Mouse (Mus musculus): ENCODE results near the gene Grn. TPM values are rescaled to one million over a fixed set of nuclear protein-coding genes. Genes with fewer than 3 reads are reported as not detected.
A peak's percentile ranks its signal among the peaks of the same experiment; 100 is the strongest.

Grn gene
- polyA plus RNA-seq, 1 experiment from 2014 or later = 126 TPM

DNA sequence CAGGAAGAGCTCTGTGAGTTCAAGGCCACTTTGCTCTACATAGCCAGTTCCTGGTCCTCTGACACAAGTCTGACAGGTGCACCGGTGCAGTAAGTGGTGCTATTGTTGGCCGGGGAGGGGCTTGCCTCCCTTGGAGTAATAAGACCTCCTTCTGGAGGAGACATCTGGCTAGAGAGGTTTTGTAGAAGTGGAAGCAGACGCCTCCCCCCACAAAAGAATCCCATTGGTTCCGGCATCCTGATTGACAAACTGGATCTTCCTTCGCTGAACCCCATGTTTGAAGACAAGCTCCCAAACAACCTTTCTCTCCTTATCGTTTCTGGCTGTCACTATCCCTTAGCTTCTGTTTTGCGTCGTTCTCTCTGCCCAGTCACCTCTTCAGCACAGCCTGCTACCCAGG is 18.2 kb downstream of the Grn start:
- no peak for ATAC-seq (ENCODE audit: insufficient number of reproducible peaks, insufficient read depth, low FRiP score, low TSS enrichment)
- Histone ChIP-seq H3K9ac (no peak overlapping the region), H3K4me2 (replicated peaks) (0 out of 2 replicates have a peak overlapping the region, but pooled peaks have one; percentile 91), H3K27ac (no peak overlapping the region), H3K36me3 (peaks cover 6% of the 10 kb centered on the region; the same call in 1 of the 2 replicates), H3K4me1 (peaks cover 35% of the 10 kb centered on the region), H3K9me3 (no peaks in the 10 kb centered on the region), H3K4me3 (no peak overlapping the region), H3K27me3 (peaks cover 18% of the 10 kb centered on the region)
- WGBS = 16% methylated on average over 8 of the region's 8 CpGs

DNA sequence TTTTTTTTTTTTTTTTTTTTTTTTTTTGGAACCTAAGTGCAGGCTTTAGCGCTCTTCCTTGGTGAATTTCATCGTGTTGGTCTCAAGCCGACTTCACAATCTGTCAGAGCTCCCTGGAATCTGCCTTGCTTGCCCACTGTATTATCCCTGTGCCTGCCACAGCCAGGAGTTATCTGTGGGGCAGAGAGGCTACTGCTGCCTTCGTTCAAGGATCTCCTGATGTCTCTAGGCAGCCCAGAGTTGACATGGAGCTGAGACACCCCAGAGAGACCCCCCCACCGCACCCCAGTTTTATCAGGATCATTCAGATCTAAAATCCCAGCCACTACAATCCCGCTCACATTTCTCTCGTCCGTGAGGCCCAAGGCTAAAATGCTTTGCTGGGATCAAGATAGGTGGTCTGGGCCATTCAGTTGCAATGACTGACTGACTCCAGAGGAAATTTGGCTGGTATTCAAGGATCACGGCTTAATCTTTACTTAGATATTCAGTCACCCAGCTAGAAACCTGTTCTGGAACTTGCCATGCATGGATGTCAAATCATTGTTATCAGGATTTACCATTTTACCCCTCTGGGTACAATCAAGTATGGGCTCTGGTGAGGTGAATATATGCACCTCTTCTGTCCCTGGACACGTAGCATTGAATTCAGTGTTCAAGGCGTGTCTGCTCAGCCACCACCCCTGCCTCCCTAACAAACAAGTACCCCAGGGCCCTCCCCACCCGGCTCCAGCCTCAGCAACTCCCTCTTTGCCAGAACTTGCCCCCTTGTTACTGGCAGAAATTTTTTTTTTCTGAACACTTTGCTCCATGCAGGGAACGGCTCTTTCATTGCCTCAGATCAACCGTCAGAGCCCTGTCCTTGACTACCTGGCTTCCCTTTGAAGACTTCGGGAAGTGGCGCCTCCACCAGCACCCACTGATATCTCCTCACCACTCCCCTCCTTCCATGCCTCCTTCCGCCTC is 19.2 kb downstream of the Grn start:
- no peak for ATAC-seq (ENCODE audit: insufficient number of reproducible peaks, insufficient read depth, low FRiP score, low TSS enrichment)
- Histone ChIP-seq H3K36me3 (no peaks in the 10 kb centered on the region), H3K4me1 (peaks cover 35% of the 10 kb centered on the region), H3K9ac (no peak overlapping the region), H3K4me2 (replicated peaks) (no peak overlapping the region), H3K9me3 (no peaks in the 10 kb centered on the region), H3K27ac (no peak overlapping the region), H3K27me3 (peaks cover 20% of the 10 kb centered on the region), H3K4me3 (no peak overlapping the region)
- WGBS = 48% methylated on average over 17 of the region's 17 CpGs

DNA sequence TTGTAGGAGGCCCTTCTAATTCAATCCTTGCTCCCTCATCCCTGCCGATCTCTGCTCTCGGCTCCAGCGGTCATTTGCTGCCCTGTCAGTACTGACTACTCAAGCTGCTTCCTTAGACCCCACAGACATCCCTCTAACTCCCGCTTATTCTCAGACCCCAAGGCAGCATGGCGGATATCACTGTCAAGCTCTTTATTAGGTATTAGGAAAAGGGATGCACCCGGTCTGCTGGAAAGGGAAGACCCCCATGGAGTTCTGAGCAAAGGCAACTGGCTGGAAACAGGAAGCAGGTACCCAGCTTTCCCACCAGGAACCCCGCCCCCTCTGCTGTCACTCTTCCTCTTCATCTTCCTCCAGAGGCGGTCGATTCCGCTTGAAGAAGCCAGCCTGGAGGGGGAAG is 23.0 kb downstream of the Grn start:
- Histone ChIP-seq H3K4me1 (peaks cover 29% of the 10 kb centered on the region), H3K27me3 (peaks cover 35% of the 10 kb centered on the region), H3K27ac (no peak overlapping the region), H3K36me3 (no peaks in the 10 kb centered on the region), H3K9me3 (no peaks in the 10 kb centered on the region), H3K4me3 (no peak overlapping the region), H3K9ac (no peak overlapping the region), H3K4me2 (replicated peaks) (no peak overlapping the region)
- ATAC-seq (ENCODE audit: insufficient number of reproducible peaks, insufficient read depth, low FRiP score, low TSS enrichment) = no peak
- 16% methylated on average over 10 of the region's 10 CpGs for WGBS

DNA sequence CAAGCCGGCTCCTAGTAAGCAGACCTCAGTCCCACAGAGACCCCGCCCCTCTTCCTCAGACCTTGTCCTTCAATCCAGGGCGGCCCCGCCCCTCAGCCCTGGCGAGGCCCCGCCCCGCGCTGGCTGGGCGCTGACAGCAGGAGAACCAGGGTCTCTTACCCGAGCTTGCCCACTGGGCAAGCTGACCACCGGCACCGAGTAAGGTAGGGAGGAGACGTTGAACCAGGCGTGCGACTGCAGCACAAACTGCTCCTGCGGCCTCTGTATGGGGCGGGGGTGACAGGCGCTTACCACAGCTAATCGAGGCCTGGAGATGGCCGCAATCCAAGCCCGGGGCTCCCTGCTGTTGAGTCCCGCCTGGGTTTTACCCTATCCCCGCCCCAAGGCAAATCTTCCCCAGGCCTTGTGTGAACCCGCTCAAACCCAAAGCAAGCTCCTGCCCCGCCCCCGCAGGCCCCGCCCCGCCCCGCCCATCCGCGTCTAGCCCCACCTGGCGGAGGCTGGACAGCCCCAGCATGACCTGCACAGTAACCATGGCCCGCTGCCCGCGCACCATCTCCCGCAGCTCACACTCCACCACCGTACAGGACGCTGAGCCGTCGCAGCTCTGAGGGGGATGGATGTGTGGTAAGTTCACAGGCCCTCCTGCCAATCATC is 25.8 kb downstream of the Grn start:
- Histone ChIP-seq H3K27me3 (peaks cover 27% of the 10 kb centered on the region), H3K27ac (0 out of 2 replicates have a peak overlapping the region, but pooled peaks have one; percentile 65)
- ATAC-seq (ENCODE audit: insufficient number of reproducible peaks, insufficient read depth, low FRiP score, low TSS enrichment) = peak; percentile 74

GRCm38 (mm10) chr11:102460541-102460940 is 30.4 kb downstream of the Grn start:
- no peak for ATAC-seq (ENCODE audit: insufficient number of reproducible peaks, insufficient read depth, low FRiP score, low TSS enrichment)

More for the DNA sequence above, 25.8 kb downstream of the Grn start:
- WGBS = under 1% methylated on average over 39 of the region's 40 CpGs
- H3K4me3 ChIP-seq = peak overlapping the region; percentile 54
- no peaks in the 10 kb centered on the region for H3K36me3 ChIP-seq
- peak overlapping the region; percentile 94 for H3K4me2 ChIP-seq (replicated peaks)
- H3K9ac ChIP-seq = peak overlapping the region; percentile 60
- H3K4me1 ChIP-seq = peaks cover 19% of the 10 kb centered on the region
- no peaks in the 10 kb centered on the region for H3K9me3 ChIP-seq

DNA sequence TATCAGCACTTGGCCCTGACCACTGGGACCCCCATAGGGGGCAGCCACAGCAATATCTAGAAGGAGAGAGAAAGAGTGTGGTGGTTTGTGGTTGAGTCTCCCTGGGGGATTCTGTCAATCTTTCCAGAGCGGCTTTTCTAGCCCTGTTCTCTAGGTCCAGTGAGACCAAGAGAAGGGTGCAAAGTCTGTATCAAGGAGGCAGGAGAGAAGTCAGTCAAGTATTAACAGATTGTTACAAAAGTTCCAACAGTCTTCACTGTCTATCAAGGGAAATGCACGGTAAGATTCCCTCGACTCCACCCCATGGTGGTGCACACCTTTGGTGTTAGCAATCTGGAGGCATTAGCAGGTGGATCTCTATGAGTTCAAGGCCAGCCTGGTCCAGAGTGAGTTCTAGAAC is 31.6 kb downstream of the Grn start:
- H3K9ac ChIP-seq = no peak overlapping the region
- 74% methylated on average over 3 of the region's 3 CpGs for WGBS
- peaks cover 6% of the 10 kb centered on the region; the same call in 1 of the 2 replicates for H3K4me1 ChIP-seq
- no peaks in the 10 kb centered on the region for H3K9me3 ChIP-seq
- no peak overlapping the region for H3K27ac ChIP-seq
- peaks cover 7% of the 10 kb centered on the region; the same call in 1 of the 2 replicates for H3K27me3 ChIP-seq
- ATAC-seq (ENCODE audit: insufficient number of reproducible peaks, insufficient read depth, low FRiP score, low TSS enrichment) = no peak
- no peak overlapping the region for H3K4me2 ChIP-seq (replicated peaks)
- no peak overlapping the region for H3K4me3 ChIP-seq
- H3K36me3 ChIP-seq = no peaks in the 10 kb centered on the region

More at GRCm38 (mm10) chr11:102460541-102460940, 30.4 kb downstream of the Grn start:
- no peak overlapping the region for H3K27ac ChIP-seq
- H3K4me2 ChIP-seq (replicated peaks) = no peak overlapping the region
- H3K36me3 ChIP-seq = no peaks in the 10 kb centered on the region
- 58% methylated on average over 16 of the region's 16 CpGs for WGBS
- H3K27me3 ChIP-seq = peaks cover 10% of the 10 kb centered on the region; the same call in 1 of the 2 replicates
- H3K4me1 ChIP-seq = peaks cover 11% of the 10 kb centered on the region
- H3K9ac ChIP-seq = peak overlapping the region; percentile 1; the same call in 1 of the 2 replicates
- no peaks in the 10 kb centered on the region for H3K9me3 ChIP-seq
- no peak overlapping the region for H3K4me3 ChIP-seq

DNA sequence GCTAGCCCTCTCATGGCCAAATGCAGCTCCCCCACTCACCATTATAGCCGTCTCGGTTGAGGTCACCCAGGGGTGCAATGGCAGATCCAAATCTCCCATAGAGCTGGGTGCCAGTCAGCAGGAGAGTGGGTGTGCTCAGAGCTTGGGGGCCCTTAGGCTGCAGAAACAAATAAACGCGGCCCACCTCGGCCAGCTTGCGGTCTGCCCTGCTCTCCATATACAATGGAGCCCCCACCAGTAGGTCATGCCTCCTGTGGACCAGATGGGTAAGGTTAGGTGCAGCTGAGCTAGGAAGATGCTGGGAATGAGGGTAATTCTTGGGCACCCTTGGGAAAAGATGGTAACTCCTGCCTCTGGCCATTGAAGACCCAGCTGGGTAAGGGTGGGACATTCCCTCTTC is 34.8 kb downstream of the Grn start:
- WGBS = 97% methylated on average over 6 of the region's 6 CpGs
- no peak for ATAC-seq (ENCODE audit: insufficient number of reproducible peaks, insufficient read depth, low FRiP score, low TSS enrichment)
- no peaks in the 10 kb centered on the region for H3K27me3 ChIP-seq

GRCm38 (mm10) chr11:102465713-102466436 is 35.8 kb downstream of the Grn start:
- peaks cover 15% of the 10 kb centered on the region for H3K4me1 ChIP-seq
- 0 out of 2 replicates have a peak overlapping the region, but pooled peaks have one; percentile 4 for H3K4me3 ChIP-seq
- H3K27ac ChIP-seq = no peak overlapping the region
- no peaks in the 10 kb centered on the region for H3K27me3 ChIP-seq
- H3K36me3 ChIP-seq = no peaks in the 10 kb centered on the region
- no peak overlapping the region for H3K9ac ChIP-seq
- peak overlapping the region; percentile 30 for H3K4me2 ChIP-seq (replicated peaks)
- H3K9me3 ChIP-seq = no peaks in the 10 kb centered on the region
- 6% methylated on average over 26 of the region's 26 CpGs for WGBS
- no peak for ATAC-seq (ENCODE audit: insufficient number of reproducible peaks, insufficient read depth, low FRiP score, low TSS enrichment)

More for the DNA sequence above, 34.8 kb downstream of the Grn start:
- no peak overlapping the region for H3K27ac ChIP-seq
- no peak overlapping the region for H3K4me2 ChIP-seq (replicated peaks)
- H3K36me3 ChIP-seq = no peaks in the 10 kb centered on the region
- no peak overlapping the region for H3K4me3 ChIP-seq
- H3K9ac ChIP-seq = no peak overlapping the region
- peaks cover 15% of the 10 kb centered on the region for H3K4me1 ChIP-seq
- H3K9me3 ChIP-seq = no peaks in the 10 kb centered on the region

GRCm38 (mm10) chr11:102467041-102467631 is 37.0 kb downstream of the Grn start:
- peak overlapping the region; percentile 75 for H3K4me2 ChIP-seq (replicated peaks)
- no peaks in the 10 kb centered on the region for H3K27me3 ChIP-seq
- H3K9ac ChIP-seq = peak overlapping the region; percentile 11
- 1% methylated on average over 37 of the region's 37 CpGs for WGBS
- no peaks in the 10 kb centered on the region for H3K9me3 ChIP-seq
- no peaks in the 10 kb centered on the region for H3K36me3 ChIP-seq
- peak overlapping the region; percentile 37 for H3K4me3 ChIP-seq
- peak; percentile 88 for ATAC-seq (ENCODE audit: insufficient number of reproducible peaks, insufficient read depth, low FRiP score, low TSS enrichment)
- H3K4me1 ChIP-seq = peaks cover 15% of the 10 kb centered on the region
- peak overlapping the region; percentile 12 for H3K27ac ChIP-seq

- Histone ChIP-seq H3K9me3 (no peaks in the 10 kb centered on the region), H3K27me3 (no peaks in the 10 kb centered on the region), H3K4me2 (replicated peaks) (no peak within 1 kb of the TSS), H3K4me1 (peaks cover 15% of the 10 kb centered on the region), H3K9ac (no peak within 1 kb of the TSS), H3K36me3 (no peaks in the 10 kb centered on the region; the same call in 1 of the 2 replicates), H3K4me3 (no peak within 1 kb of the TSS), H3K27ac (no peak within 1 kb of the TSS)
- no peak for ATAC-seq (ENCODE audit: insufficient number of reproducible peaks, insufficient read depth, low FRiP score, low TSS enrichment)
- WGBS = 66% methylated on average over 11 of the region's 11 CpGs
Measured at GRCm38 (mm10) chr11:102469648-102470357, 39.7 kb downstream of the Grn start, which contains the start of gene Itga2b. Itga2b (minus strand) TSS chr11:102470122.

Measured in embryonic facial prominence, embryonic 12.5 days (tissue).